Mouse (Mus musculus) midbrain, postnatal 0 days (tissue): ENCODE measurements at regions not wholly inside any gene's neighbourhood (a gene's known extent, or its start where the extent isn't known, plus 50 kb on each side); places are given as distances from the start of the nearest gene placed in this dataset.

ENCODE experiments used
- ATAC-seq: fragments of 200-750 bp; cut with Nextera tagmentation; 2 replicates; pipeline ENCODE4 v1.8.0; 2017; ENCODE audit warnings: moderate number of reproducible peaks, mild to moderate bottlenecking, moderate TSS enrichment, moderate library complexity; ENCODE audit not compliant: low FRiP score
- DNase-seq: peaks from one replicate; pipeline ENCODE4 v3.0.0-alpha.2; 2015; ENCODE audit warnings: low spot score
- H3K27ac ChIP-seq: fragments of 300-500 bp; sonication (generic); 2 replicates; pipeline ENCODE4 v1.5.1; 2014; ENCODE audit warnings: low read depth, mild to moderate bottlenecking, low read length, mixed read lengths
- H3K27me3 ChIP-seq: fragments of 300-500 bp; sonication (generic); 2 replicates; pipeline ENCODE4 v1.6.1; 2014; ENCODE audit warnings: low read length, control low read depth, mixed read lengths; ENCODE audit not compliant: insufficient read depth
- H3K36me3 ChIP-seq: fragments of 300-500 bp; sonication (generic); 2 replicates; pipeline ENCODE4 v1.6.1; 2014; ENCODE audit warnings: low read length, control low read depth, mixed read lengths; ENCODE audit not compliant: insufficient read depth
- H3K4me1 ChIP-seq: fragments of 300-500 bp; sonication (generic); 2 replicates; pipeline ENCODE4 v1.6.1; 2014; ENCODE audit warnings: mild to moderate bottlenecking, control low read depth, antibody characterized with exemption, low read length, mixed read lengths; ENCODE audit not compliant: insufficient read depth
- H3K4me2 ChIP-seq: fragments of 300-500 bp; sonication (generic); 2 replicates; pipeline ENCODE4 v1.6.1; 2014; ENCODE audit warnings: low read depth, mild to moderate bottlenecking, low read length, mixed read lengths; ENCODE audit not compliant: poor library complexity, severe bottlenecking
- H3K4me3 ChIP-seq: fragments of 300-500 bp; sonication (generic); 2 replicates; pipeline ENCODE4 v1.5.1; 2014; ENCODE audit warnings: low read depth, mild to moderate bottlenecking, low read length, moderate library complexity
- H3K9ac ChIP-seq: fragments of 300-500 bp; sonication (generic); replicated peaks from 2 replicates; pipeline ENCODE4 v1.6.1; 2014; ENCODE audit warnings: mild to moderate bottlenecking, low read length, moderate library complexity, mixed read lengths; ENCODE audit not compliant: poor library complexity, severe bottlenecking
- H3K9me3 ChIP-seq: fragments of 300-500 bp; sonication (generic); 2 replicates; pipeline ENCODE4 v1.6.1; 2016; ENCODE audit warnings: low read length, control low read depth
- CTCF ChIP-seq: IDR thresholded peaks from 2 replicates; pipeline ENCODE4 v1.5.1; 2016; ENCODE audit warnings: antibody characterized with exemption, mild to moderate bottlenecking
- WGBS: fragments of 180-500 bp; shearing (Covaris S2); extraction: QIAGEN DNeasy Blood & Tissue Kit; methylation state at CpG from one replicate; pipeline ENCODE4 v1.1.7; 2014; 5-methylcytosine and 5-hydroxymethylcytosine counted together

GRCm38 (mm10) chr3:149485406-149485805 is 495.1 kb upstream of the Adgrl2 start:
- H3K27me3 ChIP-seq: no peaks in the 10 kb centered on the region
- no peak overlapping the region for H3K4me2 ChIP-seq
- no peaks in the 10 kb centered on the region for H3K9me3 ChIP-seq
- H3K4me3 ChIP-seq: no peak overlapping the region
- H3K36me3 ChIP-seq: no peaks in the 10 kb centered on the region
- DNase-seq (no peak), ATAC-seq (no peak)
- no peak overlapping the region for H3K9ac ChIP-seq
- no peak for TF ChIP-seq CTCF
- no peak overlapping the region for H3K27ac ChIP-seq
- 74% methylated on average over 4 of the region's 4 CpGs for WGBS
- no peaks in the 10 kb centered on the region for H3K4me1 ChIP-seq

GRCm38 (mm10) chr3:149484319-149484718 is 494.0 kb upstream of the Adgrl2 start:
- no peak overlapping the region for H3K4me3 ChIP-seq
- H3K4me1 ChIP-seq: no peaks in the 10 kb centered on the region
- H3K36me3 ChIP-seq: no peaks in the 10 kb centered on the region
- H3K4me2 ChIP-seq: no peak overlapping the region
- ATAC-seq: no peak
- DNase-seq: no peak
- no peak overlapping the region for H3K9ac ChIP-seq
- H3K9me3 ChIP-seq: no peaks in the 10 kb centered on the region
- no peak for TF ChIP-seq CTCF
- no peak overlapping the region for H3K27ac ChIP-seq
- WGBS: 83% methylated on average over 2 of the region's 2 CpGs
- H3K27me3 ChIP-seq: no peaks in the 10 kb centered on the region

- ATAC-seq: no peak
Measured at GRCm38 (mm10) chr3:149476151-149476550, 485.8 kb upstream of the Adgrl2 start.

GRCm38 (mm10) chr3:149466973-149467372 is 476.6 kb upstream of the Adgrl2 start:
- no peaks in the 10 kb centered on the region for H3K36me3 ChIP-seq
- H3K4me3 ChIP-seq: no peak overlapping the region
- H3K4me1 ChIP-seq: no peaks in the 10 kb centered on the region
- H3K4me2 ChIP-seq: no peak overlapping the region
- ATAC-seq (no peak), DNase-seq (no peak)
- no peak overlapping the region for H3K9ac ChIP-seq
- no peak overlapping the region for H3K27ac ChIP-seq
- no peaks in the 10 kb centered on the region for H3K27me3 ChIP-seq
- TF ChIP-seq CTCF: no peak
- 93% methylated on average over 5 of the region's 5 CpGs for whole genome bisulfite sequencing
- no peaks in the 10 kb centered on the region for H3K9me3 ChIP-seq

More at GRCm38 (mm10) chr3:149476151-149476550, 485.8 kb upstream of the Adgrl2 start:
- DNase-seq: no peak
- no peaks in the 10 kb centered on the region for H3K36me3 ChIP-seq
- no peak overlapping the region for H3K9ac ChIP-seq
- no peak overlapping the region for H3K4me3 ChIP-seq
- H3K9me3 ChIP-seq: no peaks in the 10 kb centered on the region
- no peak overlapping the region for H3K4me2 ChIP-seq
- WGBS: 91% methylated on average over 2 of the region's 2 CpGs
- no peaks in the 10 kb centered on the region for H3K27me3 ChIP-seq
- H3K27ac ChIP-seq: no peak overlapping the region
- no peak for TF ChIP-seq CTCF
- H3K4me1 ChIP-seq: no peaks in the 10 kb centered on the region

- TF ChIP-seq CTCF: no peak
- no peak overlapping the region for H3K9ac ChIP-seq
- H3K36me3 ChIP-seq: no peaks in the 10 kb centered on the region
- no peaks in the 10 kb centered on the region for H3K9me3 ChIP-seq
- no peak for DNase-seq
- H3K27me3 ChIP-seq: no peaks in the 10 kb centered on the region
- H3K4me1 ChIP-seq: no peaks in the 10 kb centered on the region
- WGBS: over 99% methylated on average over 5 of the region's 5 CpGs
- H3K4me3 ChIP-seq: no peak overlapping the region
- ATAC-seq: no peak
- no peak overlapping the region for H3K27ac ChIP-seq
- no peak overlapping the region for H3K4me2 ChIP-seq
Measured at GRCm38 (mm10) chr3:149464603-149465002, 474.2 kb upstream of the Adgrl2 start.

- DNase-seq (no peak), ATAC-seq (no peak)
- Histone ChIP-seq H3K4me1 (no peaks in the 10 kb centered on the region), H3K36me3 (no peaks in the 10 kb centered on the region), H3K4me2 (no peak overlapping the region), H3K4me3 (no peak overlapping the region), H3K27me3 (no peaks in the 10 kb centered on the region), H3K27ac (no peak overlapping the region), H3K9me3 (no peaks in the 10 kb centered on the region), H3K9ac (no peak overlapping the region)
- TF ChIP-seq CTCF: no peak
- 69% methylated on average over 2 of the region's 2 CpGs for WGBS
Measured at GRCm38 (mm10) chr3:149462121-149462541, 471.8 kb upstream of the Adgrl2 start.
